Mouse (Mus musculus): ENCODE measurements at regions not wholly inside any gene's neighbourhood (a gene's known extent, or its start where the extent isn't known, plus 50 kb on each side); places are given as distances from the start of the nearest gene placed in this dataset.

- TF ChIP-seq CTCF (IDR thresholded peaks at IDR 0.05; ENCODE audit: insufficient read depth, low read depth, low read length), result no peak
- no peak for TF ChIP-seq POLR2A (IDR thresholded peaks at IDR 0.05; ENCODE audit: insufficient read depth, low read depth, low read length)
Measured at GRCm38 (mm10) chr11:89856184-89856769, 78.8 kb upstream of the Ankfn1 start.

All from olfactory bulb, adult 2 months (tissue).